Mouse (Mus musculus): Measurements from ENCODE around the gene Lipc.
"Not testable (repeated sequence)": the region's sequence is repeated elsewhere in the genome, so short reads cannot be mapped to it uniquely, and the experiment has no call there.

Gene Lipc

GRCm38 (mm10) chr9:70855868-70856267 is 96.2 kb downstream of the Lipc start:
- no peak for DNase-seq (ENCODE audit: low read depth)

- DNase-seq (ENCODE audit: low read depth) = no peak
These were observed 97.1 kb downstream of the Lipc start for GRCm38 (mm10) chr9:70854950-70855349.

- not testable (repeated sequence) for DNase-seq (ENCODE audit: low read depth)
These were observed 98.9 kb downstream of the Lipc start for GRCm38 (mm10) chr9:70853081-70853480.

- no peak for DNase-seq (ENCODE audit: low read depth)
These were observed 100.5 kb downstream of the Lipc start for GRCm38 (mm10) chr9:70851533-70851932.

GRCm38 (mm10) chr9:70848135-70848770 is 103.8 kb downstream of the Lipc start:
- no peak for DNase-seq (ENCODE audit: low read depth)

- no peak for DNase-seq (ENCODE audit: low read depth)
These were observed 104.4 kb downstream of the Lipc start for GRCm38 (mm10) chr9:70847627-70848051.

- no peak for DNase-seq (ENCODE audit: low read depth)
These were observed 108.8 kb downstream of the Lipc start for GRCm38 (mm10) chr9:70843270-70843669.

- no peak for DNase-seq (ENCODE audit: low read depth)
These were observed 109.6 kb downstream of the Lipc start for GRCm38 (mm10) chr9:70842300-70842941.

- DNase-seq (ENCODE audit: low read depth) = no peak
These were observed 110.4 kb downstream of the Lipc start for GRCm38 (mm10) chr9:70841426-70842215.

- no peak for DNase-seq (ENCODE audit: low read depth)
These were observed 111.1 kb downstream of the Lipc start for GRCm38 (mm10) chr9:70840861-70841341.

GRCm38 (mm10) chr9:70838132-70838911 is 113.7 kb downstream of the Lipc start:
- no peak for DNase-seq (ENCODE audit: low read depth)

GRCm38 (mm10) chr9:70834730-70835154 is 117.3 kb downstream of the Lipc start:
- DNase-seq (ENCODE audit: low read depth) = peak; percentile 94

- DNase-seq (ENCODE audit: low read depth) = no peak
These were observed 117.8 kb downstream of the Lipc start for GRCm38 (mm10) chr9:70834217-70834616.

- DNase-seq (ENCODE audit: low read depth) = no peak
These were observed 118.7 kb downstream of the Lipc start for GRCm38 (mm10) chr9:70833111-70833908.

GRCm38 (mm10) chr9:70832231-70832630 is 119.8 kb downstream of the Lipc start:
- DNase-seq (ENCODE audit: low read depth) = no peak

GRCm38 (mm10) chr9:70830844-70831529 is 121.0 kb downstream of the Lipc start:
- no peak for DNase-seq (ENCODE audit: low read depth)

GRCm38 (mm10) chr9:70829784-70830488 is 122.1 kb downstream of the Lipc start:
- no peak for DNase-seq (ENCODE audit: low read depth)

GRCm38 (mm10) chr9:70827911-70828310 is 124.1 kb downstream of the Lipc start:
- DNase-seq (ENCODE audit: low read depth) = no peak

- no peak for DNase-seq (ENCODE audit: low read depth)
These were observed 127.9 kb downstream of the Lipc start for GRCm38 (mm10) chr9:70824103-70824502.

GRCm38 (mm10) chr9:70818739-70819138 is 133.3 kb downstream of the Lipc start:
- DNase-seq (ENCODE audit: low read depth) = no peak
